Mouse (Mus musculus): ENCODE results near the gene Dennd2a.

Dennd2a gene

DNA sequence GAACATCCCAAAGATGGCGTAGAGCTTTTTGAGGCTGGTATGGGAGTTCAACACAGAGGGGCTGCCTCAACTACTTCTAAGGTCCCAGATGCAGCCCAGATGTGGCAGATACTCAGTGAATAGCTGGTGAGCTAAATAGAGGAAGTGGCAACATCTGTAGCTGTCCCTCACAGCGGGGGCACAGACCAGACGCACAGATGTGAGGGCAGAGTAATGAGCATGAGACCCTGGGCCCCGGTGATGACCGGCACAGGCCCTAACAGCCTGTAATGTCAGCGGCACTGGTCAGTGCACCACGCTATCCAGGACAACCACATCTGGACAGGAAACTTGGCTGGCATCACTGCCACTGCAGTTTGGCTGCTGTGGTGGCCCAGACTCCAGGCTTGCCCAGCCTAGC is 54.2 kb downstream of the Dennd2a start:
- DNase-seq = peak; percentile 22

DNA sequence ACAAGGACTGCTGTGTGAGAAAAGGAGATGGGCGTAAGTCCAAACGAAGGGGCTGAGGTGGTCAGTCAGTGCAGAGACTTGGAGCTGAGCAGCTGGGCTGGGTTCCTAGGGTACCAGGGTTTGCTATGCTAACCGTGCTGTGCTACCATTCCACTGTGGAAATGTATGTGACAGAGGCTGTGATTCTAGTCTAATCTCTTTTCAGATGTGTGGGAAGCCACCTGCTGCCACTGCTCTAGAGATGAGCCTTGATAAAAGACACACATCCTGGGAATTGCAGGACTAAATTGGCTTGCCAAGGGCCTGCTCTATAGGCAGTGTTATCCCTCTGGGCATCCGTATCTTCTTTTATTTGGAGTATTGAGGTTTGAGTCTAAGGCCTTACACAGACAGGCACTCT is 60.5 kb downstream of the Dennd2a start:
- no peak for DNase-seq

DNA sequence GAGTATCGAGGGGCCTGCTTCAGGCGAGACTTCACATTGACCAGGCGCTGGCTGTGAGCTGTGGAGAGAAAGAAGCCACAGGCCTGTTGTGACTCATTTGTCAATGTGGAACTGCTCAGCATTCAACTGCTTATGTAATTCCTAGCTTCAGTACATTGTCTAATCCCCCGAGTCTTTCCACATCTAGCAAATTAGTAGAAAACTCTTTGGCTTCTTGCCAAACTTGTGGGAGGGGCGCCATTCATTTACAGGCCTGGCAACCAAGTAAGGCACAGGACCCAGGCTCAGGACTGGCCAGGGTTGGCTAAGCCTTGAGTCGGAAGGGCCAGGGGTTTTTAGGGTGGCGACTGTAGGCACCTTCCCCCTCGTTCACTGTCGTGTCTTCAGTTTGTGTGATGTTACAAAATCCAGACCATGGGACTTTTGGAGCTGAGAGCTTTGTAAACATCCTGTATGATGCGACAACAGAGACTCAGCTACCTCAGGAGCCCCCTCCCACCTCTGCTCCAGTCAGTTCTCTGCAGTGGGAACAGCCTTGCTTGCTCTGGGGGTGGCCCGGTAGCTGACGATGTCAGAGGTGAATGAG is 64.4 kb downstream of the Dennd2a start:
- DNase-seq = no peak

DNA sequence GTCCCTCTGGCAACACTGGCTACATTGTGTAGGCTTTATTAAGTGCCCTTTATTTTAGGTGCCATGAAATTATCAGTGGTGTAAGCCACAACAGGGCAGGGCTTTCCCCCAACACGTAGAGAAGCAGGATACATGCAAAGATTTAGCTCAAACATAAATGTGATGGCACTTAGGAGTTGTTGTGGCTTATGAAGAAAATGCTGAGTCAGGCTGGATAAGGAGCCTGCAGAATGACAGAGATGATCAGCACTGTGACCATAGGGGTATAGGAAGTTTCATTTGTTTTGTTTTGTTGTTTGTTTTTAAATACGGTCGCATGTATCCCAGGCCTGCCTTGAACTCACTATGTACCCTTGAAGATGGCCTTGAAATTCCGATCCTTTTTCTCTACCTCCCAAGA is 65.5 kb downstream of the Dennd2a start:
- no peak for DNase-seq

DNA sequence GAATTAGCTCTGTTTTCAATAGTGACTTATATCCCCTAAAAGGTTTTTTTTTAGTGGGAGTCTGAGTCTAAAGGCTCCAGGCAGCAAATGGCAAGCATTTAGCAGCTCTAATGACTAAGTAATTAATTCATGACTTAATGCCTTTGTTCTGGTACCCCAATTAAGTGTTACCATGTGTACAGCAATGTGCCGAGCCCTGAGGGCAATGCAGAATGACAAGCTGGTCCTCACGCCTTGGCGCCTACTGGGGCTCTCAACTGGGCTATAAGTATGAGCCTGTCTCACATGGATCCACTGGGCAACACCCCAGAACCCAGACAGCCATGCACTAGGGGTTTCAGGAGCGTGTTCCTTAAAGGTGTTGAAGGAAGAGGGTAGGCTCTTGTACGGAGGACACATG is 66.5 kb downstream of the Dennd2a start:
- no peak for DNase-seq

DNA sequence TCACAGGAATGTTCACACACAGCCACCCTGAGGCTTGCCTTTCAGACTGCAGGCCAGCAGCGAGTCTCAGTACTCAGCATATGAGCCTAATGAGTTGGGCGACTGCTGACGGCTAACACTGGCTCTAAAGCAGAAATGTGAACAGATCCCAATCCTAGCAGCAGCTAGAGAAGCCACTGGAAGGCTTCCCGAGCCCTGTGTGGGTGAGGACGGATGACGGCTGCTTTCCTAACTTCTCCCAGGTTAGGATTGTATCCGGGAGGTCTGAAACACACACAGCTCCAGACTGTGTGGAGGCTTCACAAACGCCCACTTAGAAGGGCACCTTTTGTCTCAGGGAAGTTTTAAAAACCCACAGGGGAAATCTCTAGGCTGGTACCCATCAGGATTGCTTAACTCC is 69.4 kb downstream of the Dennd2a start:
- DNase-seq = no peak

DNA sequence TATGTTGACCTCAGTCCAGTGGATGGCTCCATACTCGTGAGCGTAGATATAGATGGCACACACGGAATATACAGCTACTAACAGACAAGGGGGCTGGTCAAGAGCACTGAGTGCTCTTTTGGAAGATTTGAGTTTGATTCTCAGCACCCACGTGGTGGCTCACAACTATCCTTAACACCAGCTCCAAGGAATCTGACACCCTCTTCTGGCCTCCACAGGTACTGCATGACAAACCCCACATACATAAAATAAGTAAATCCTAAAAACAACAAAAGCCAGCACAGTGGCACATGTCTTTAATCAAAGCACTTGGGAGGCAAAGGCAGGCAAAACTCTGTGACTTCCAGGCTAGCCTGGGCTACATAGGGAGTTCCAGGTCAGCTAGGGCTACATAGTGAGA is 74.0 kb downstream of the Dennd2a start:
- DNase-seq = no peak

DNA sequence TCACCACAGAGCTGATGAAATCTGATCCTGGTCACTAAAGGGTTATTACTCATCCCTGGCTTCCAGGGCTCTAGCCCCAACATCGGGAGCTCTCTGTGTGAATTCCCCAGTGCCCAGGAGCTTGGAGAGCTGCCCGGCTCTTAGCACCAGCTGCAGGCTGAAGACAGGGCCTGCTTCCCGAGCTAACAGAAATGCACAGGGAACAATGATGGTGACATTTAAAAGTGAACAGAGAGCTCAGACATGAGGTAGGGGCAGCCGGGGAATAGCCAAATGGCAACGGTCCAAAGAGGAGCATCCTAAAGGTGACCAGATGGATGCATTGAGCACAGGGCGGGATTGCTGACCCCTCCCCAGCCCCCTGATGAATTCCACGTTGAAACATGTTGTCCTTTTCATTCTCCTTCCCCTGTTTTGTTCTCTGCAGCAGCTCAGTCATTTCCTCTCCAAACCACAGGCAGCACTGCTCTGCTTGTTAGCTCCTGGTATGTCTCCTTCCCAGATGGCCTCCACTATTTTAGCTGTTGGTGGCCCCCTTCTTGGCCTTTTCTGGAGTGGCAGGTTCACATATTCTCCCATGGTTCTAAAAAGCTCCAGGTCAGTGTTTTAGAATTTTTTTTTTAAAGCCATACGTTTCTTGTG is 79.0 kb downstream of the Dennd2a start:
- no peak for DNase-seq

DNA sequence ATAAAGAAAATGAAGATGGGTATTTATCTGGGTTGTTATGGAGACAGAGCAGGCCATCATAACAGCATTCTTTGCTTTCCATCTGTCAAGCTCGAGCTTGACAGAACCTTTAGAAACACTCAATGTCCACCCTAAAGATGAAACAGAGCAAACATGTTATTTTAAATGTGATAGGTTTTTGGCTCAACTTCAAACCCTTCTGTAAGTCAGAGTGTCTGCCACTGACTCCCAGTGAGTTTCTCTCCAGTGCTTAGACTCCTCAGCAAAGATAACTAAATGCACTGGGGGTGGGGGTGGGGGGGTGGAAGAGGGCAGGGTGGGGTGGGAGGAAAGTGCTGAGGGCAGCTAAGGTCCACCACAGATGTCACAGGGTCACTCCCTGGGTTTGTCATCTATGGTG is 81.0 kb downstream of the Dennd2a start:
- no peak for DNase-seq

DNA sequence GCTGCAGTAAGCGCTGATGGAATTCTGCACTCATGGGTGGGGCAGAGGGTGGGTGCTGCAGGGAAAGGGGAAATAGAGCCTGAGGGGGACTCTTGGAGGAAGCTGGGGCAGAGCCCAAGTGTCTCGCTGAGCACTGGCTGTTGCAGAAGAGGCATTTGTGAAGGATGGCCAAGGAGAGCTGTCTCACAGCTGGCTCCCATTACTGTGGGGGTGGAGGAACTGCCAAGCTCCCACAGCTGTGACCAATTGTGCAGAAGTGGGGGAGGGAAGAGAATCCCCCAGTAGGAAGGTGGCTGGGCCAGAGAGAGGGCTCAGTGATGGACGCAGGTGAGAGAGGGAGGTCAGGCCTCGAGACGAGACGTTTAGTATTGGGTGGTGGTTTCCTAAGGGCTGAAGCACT is 83.2 kb downstream of the Dennd2a start:
- DNase-seq = peak; percentile 82

DNA sequence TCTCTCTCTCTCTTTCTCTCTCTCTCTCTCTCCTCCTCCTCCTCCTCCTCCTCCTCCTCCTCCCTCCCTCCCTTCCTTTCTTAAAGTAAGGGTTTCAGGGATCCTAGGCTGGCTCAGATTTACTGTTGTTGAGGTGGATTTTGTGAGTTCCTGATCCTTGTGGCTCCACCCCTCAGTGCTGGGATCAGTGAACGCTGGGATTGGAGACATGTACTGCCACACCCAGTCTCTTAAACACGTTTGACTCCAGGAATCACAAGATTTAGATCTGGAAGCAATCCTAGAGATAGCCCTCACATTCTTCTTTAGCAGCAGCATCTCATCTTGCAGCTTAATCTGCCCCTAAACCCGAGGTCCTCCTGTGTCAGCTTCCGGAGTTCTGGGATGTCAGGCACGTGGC is 84.8 kb downstream of the Dennd2a start:
- DNase-seq = no peak

DNA sequence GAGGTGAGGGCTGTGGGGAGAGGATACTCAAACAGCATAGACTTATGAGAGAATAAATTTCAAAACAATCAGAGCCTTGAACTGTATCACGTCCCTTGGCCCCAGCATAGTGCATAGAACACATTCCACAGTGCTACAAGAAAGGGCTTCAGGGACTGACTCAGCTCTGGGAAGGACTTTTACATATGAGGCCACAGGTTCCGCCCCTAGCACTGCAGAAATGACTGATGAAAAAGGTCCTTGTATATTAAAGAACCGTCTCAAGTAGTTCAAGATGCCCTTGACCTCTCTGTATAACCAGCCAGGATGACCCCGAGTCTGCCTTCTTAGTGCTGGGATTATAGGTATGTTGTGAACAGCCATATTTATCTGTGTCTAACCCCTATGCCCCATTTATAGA is 85.4 kb downstream of the Dennd2a start:
- DNase-seq = no peak

DNA sequence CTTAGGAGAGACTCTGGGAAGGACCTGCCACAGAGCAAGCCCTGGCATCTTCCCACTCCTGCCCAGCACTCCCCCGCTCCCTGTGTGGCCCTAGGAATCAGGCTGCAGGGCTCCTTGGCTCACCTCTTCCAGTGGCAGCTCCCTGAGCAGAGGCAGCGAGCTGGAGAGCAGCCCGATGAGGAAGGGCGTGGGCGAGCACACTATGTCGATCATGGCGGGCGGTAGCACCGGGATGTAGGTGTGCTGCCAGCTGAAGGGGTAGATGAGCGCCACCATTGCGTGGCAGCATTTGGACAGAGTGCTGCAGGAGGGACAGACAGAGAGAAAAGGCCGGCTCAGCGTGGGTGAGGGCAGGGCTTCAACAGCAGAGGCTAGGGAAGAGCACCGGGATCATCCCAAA is 87.6 kb downstream of the Dennd2a start:
- no peak for DNase-seq

DNA sequence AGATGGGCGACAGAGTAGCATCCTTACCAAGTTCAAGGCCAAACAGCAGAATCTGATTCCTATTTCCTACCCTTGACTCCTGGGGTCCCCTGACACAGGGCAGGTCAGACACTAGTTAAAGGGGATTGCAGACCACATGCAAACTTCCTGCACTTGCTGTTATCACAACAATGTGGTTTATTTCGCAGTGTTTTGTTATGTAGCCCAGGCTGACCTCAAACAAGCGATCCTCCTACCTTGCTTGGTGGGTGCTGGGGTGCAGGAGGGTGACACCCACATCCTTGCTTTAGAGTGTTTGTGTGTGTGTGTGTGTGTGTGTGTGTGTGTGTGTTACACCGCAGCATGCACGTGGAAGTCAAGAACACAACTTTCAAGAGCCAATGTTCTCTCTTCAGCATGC is 88.2 kb downstream of the Dennd2a start:
- no peak for DNase-seq

DNA sequence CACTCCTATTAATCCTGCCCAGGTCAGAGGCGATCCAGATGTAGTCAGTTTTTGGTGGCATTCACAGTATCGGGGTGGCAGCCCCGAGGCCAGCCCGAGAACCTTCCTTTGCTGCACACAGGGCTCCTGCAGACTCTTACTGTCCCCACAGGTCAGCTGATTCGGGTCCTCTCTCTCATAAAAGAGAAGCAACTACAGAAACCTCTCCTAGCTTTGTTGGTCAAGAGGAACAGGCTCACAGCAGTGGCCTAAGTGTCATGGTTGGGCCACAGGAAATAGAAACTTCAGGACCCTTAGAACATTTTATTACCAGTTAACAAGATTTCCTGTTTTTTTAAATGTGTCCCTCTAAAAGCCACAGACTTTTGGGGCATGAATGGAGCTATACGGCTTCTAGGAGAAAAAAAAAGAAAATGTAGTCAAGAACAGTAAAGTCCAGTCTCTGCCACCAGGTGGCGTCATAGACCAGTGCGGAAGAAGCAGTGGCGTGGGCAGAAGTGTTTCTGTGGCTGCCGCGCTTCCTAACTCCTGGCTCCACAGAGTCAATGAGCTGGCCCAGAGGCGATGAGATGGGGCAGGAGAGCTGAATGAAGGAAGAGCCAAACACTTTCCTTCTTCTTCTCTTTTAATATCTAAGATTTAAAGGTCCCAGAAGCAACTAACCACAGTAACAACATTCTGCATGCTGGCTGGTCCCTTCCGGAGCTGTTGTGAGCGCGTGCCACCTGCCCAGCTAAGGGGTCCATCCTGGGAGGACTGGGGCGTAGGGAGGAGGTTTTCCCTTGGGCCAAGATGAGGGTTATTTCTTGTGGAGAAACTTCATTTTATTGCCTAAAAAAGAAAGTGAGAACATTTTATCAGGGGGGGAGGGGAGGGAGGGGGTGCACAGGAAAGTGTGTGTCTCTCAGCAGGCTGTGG is 94.8 kb downstream of the Dennd2a start:
- DNase-seq = peak; percentile 89

DNA sequence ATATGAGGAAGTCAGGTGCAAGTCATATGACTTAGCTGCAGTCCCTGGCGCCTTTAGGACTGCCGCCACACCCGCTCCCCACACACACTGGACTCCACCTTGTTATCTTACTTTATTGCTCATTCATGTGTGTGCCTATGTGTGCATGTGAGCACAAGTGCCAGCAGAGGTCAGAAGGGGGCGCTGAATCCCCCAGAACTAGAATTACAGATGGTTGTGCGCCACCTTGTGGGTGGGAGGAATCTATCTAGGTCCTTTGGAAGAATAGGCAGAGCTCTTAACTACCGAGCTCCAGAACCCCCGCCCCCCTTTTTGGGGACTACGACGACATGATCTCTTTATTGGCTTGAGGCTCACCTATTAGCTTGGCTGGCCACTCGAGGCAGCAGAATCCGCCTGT is 97.6 kb downstream of the Dennd2a start:
- DNase-seq = no peak

DNA sequence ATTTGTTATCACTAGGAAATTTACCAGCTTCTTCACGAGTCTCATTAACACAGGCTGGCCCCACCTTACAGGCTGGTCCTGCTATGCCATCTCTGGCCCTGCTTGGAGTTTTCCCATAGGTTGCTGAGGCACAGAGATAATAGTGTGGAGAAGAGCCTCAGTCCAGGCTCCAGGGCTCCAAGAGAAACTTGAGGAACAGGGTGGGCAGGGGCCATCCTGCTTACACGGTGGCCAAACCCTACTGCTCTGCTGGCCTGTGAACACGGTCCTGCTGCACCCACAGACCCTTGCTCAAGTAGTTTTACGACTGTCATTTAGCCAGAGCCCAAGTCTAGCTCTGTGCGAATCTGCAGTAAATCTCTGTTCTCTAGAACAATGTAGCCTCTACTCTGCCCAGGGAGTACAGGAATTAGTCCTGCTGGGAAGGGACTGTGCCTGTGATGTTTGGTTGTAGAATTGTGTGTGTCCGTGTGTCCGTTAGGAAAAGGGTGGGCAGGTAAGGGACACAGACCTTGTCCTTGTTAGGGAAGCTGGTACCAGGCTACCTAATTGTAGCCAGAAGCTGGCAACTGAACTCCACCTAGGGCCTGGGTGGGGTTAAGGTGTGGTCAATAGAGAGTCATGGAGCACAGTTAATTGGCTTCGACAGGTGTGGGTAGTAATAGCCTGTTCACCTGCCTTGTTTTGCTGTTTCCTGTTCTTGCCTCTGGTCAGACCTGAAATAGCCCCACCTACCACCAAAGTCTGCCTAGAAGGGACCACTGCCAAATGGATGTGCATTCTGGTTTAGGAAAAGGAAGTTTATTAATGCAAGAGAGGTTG is 102.1 kb downstream of the Dennd2a start:
- DNase-seq = no peak

DNA sequence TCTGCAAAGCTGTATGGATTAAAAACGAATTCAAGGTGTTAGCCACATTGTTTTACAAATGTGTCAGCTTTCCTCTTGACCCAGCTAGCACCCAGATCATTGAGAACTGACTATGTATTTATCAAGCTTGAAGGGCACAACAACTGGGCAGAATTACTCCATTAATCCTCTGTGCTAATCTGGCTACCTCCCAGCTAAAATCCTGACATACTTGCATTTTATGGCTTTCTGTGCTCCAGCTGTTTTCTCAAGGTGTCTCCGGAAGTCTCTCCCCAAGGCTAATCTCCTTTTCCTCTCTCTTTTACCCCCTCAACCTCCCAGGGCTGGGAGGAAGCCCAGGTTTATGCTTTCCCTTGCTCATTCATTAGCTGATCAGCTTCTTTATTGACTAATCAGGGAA is 103.1 kb downstream of the Dennd2a start:
- no peak for DNase-seq

DNA sequence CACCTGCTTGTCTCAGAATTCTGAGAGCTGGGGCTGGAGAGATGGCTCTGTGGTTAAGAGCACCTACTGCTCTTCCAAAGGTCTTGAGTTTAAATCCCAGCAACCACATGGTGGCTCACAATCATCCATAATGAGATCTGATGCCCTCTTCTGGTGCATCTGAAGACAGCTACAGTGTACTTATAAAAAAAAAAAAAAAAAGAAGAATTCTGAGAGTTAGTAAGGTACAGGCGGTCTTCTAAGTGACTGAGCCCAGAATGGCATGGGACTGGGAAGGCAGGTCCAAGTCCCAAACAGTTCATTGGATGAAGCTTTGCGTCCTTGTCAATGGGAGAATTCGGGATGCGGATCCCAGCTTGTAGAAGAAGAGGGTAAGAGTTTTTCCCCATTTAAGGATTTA is 104.1 kb downstream of the Dennd2a start:
- no peak for DNase-seq

DNA sequence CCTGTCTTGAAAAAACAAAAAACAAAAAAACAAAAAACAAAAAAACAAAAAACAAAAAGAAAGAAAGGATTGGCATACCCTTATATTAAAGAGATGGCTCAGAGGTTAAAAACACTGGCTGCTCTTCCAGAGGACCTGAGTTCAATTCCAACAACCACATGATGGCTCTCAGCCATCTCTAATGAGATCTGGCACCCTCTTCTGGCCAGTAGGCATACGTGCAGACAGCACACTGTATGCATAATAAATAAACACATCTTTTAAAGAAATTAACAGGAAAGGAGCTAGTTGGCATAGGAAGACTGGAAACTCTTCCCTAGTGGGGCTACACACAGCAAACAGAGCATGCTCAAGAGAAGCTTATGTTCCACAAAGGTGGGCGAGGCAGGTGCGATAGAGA is 106.6 kb downstream of the Dennd2a start:
- DNase-seq = no peak

DNA sequence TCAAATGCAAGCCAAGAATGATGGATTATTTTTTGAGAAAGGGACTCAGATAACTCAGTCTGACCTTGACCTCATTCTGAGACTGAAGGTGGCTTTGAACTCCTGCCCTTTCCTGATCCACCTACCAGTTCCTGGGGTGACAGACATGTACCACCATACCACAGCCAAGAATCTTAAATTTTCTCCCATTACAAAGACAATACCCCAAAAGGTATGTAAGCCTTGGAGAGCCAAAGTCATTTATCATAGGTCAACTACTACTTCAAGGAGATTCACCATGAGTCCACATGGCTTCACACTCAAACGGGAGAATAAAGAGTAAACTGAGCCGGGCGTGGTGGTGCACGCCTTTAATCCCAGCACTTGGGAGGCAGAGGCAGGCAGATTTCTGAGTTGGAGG is 107.1 kb downstream of the Dennd2a start:
- DNase-seq = no peak

DNA sequence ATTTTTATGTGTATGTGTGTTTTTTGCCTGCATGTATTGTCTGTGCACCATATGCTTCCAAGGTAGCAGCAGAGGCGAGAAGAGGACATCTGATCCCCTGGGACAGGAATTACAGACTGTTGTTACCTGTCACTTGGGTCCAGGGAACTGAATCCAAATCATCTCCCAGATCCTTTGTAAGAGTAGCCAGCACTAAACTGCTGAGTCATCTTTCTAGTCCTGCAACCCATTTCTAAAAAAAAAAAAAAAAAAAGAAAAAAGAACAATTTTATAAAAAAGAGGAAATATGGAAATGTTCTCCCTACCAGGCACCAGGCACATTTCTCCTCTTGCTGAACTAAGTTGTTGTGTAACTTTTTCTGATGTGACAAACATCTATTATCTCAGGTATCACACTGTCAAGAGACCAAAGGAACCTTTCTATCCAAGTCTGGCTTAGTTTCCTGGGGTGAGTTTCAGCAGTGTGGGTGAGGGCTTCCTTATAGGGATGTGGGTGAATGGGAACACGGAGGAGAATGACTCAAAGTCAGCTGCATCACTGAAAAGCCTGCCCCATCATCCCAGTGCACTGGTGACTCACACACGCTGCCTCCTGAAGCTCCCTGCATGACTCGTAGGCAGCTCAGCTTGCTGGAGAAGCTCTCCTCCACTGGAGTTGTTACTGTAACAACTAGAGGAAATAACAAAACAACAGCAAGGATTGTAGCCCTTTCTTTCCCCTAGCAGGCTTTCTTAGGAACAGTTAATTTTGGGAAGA is 110.1 kb downstream of the Dennd2a start:
- no peak for DNase-seq

Data from embryo, embryonic 11 days (tissue).